Mouse (Mus musculus): ENCODE measurements around the gene Tlx2. TPM values are rescaled to one million over a fixed set of nuclear protein-coding genes. Genes with fewer than 3 reads are reported as not detected.

The Tlx2 gene
- total and polyA plus RNA-seq, 3 experiments: not detected

DNA sequence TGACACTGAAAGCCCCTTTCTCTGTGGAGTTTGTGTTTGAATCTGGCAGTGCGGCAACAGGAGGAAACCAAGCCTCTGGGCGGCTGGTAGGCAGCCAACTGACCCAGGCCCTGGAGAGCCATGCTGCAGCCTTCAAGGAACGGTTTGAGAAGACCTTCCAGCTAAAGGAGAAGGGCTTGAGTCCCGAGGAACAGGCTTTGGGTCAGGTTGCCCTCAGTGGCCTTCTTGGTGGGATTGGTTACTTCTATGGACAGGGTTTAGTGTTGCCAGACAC is 47.0 kb upstream of the Tlx2 start:
- no peak overlapping the region; the same call in 1 of the 2 replicates for H3K9ac ChIP-seq (ENCODE audit: insufficient read depth, low read depth)
- peaks cover 15 to 32% of the 10 kb centered on the region in 2 experiments for H3K36me3 ChIP-seq (replicated peaks in 1 of 2; ENCODE audit: control insufficient read depth in 1 of 2, insufficient read depth in 1 of 2, low read length in 1 of 2)
- no peak overlapping the region for H3K4me3 ChIP-seq (replicated peaks in 1 of 3; ENCODE audit: low read depth in 2 of 3, low read length in 2 of 3, poor library complexity in 1 of 3)
- TF ChIP-seq PAX5 (IDR thresholded peaks at IDR 0.05; ENCODE audit: low read length): no peak
- no peak for TF ChIP-seq IRF4 (IDR thresholded peaks at IDR 0.05; ENCODE audit: low read depth, low read length)
- TF ChIP-seq RAD21 (IDR thresholded peaks at IDR 0.05; ENCODE audit: low read depth, low read length): no peak
- TF ChIP-seq E2F4 (IDR thresholded peaks at IDR 0.05; ENCODE audit: insufficient replicate concordance, low read depth, low read length): no peak
- no peak for TF ChIP-seq UBTF (IDR thresholded peaks at IDR 0.05; ENCODE audit: low read depth, low read length)
- TF ChIP-seq ETS1 (conservative IDR thresholded peaks at IDR 0.05; ENCODE audit: low read depth, low read length): no peak
- no peak for TF ChIP-seq MEF2A (IDR thresholded peaks at IDR 0.05; ENCODE audit: borderline replicate concordance, low read depth, low read length)
- TF ChIP-seq ZC3H11A (IDR thresholded peaks at IDR 0.05; ENCODE audit: low read depth, low read length): no peak
- TF ChIP-seq SIN3A (IDR thresholded peaks at IDR 0.05; ENCODE audit: low read length): no peak
- no peak for TF ChIP-seq MAZ (IDR thresholded peaks at IDR 0.05; ENCODE audit: low read depth, low read length)
- no peak for TF ChIP-seq USF1 (IDR thresholded peaks at IDR 0.05; ENCODE audit: low read depth, low read length)
- no peak for TF ChIP-seq CHD2 (IDR thresholded peaks at IDR 0.05; ENCODE audit: low read length)
- in situ Hi-C loops (cut with MboI; ENCODE audit: low pct_ligation_motif_present, low pct_unique_long_range_greater_than_20kb, low sequenced_read_pairs): loop anchor here (5.0 kb wide), 1 partner anchor 40 kb away; the partner anchor contains the start of genes 1700003E16Rik and Wdr54
- H3K4me2 ChIP-seq (ENCODE audit: insufficient read depth, low read depth, poor library complexity, severe bottlenecking): no peak overlapping the region
- peaks cover 30 to 69% of the 10 kb centered on the region in 2 experiments for H3K4me1 ChIP-seq (ENCODE audit: control insufficient read depth in 1 of 2, insufficient read depth in 2 of 2)
- no peak overlapping the region for H3K27ac ChIP-seq (ENCODE audit: insufficient read depth, low read depth)
- H3K79me2 ChIP-seq (replicated peaks; ENCODE audit: control insufficient read depth, extremely low read depth, insufficient read depth, poor library complexity, severe bottlenecking): peaks cover 22% of the 10 kb centered on the region
- no peaks in the 10 kb centered on the region for H3K27me3 ChIP-seq (replicated peaks)
- dilution Hi-C loops (cut with MboI; ENCODE audit: extremely low pct_ligation_motif_present, extremely low pct_unique_long_range_greater_than_20kb, low sequenced_read_pairs): no loop called here
- H3K9me3 ChIP-seq (replicated peaks; ENCODE audit: low read length): no peaks in the 10 kb centered on the region
- DNase-seq (ENCODE audit: extremely low read depth): no peak

DNA sequence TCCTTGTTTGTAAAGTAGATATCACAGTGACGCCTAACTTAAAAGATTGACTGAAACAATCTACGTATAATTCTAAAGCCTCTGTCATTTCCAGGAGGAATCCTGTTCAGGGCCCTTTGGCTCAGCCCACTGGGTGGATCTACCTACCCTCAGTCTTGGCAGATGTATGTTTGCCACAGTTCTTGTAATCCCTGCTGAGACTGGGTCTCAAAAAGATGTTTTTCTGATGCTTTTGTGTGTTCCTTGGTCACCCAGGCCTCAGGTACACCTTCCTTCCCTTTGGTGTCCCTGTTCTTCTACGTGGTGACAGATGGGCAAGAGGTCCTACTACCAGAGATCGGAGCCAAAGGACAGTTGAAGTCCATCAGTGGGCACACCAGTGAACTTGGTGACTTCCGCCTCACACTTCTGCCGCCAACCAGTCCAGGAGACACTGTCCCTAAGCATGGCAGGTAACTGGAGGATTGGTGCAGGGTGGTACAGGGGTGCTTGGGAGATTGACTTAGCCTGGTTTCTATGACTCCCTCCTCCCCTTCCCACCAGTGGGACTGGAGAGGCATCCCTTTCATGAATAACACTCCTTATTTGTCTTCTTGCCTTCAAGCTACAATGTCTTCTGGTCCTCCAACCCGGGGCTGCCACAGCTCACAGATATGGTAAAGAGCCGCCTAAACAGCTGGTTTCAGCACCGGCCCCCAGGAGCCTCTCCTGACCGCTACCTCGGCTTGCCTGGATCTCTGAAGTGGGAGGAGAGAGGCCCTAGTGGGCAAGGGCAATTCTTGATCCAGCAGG is 46.5 kb upstream of the Tlx2 start:
- dilution Hi-C loops (cut with MboI; ENCODE audit: extremely low pct_ligation_motif_present, extremely low pct_unique_long_range_greater_than_20kb, low sequenced_read_pairs): no loop called here
- in situ Hi-C loops (cut with MboI; ENCODE audit: low pct_ligation_motif_present, low pct_unique_long_range_greater_than_20kb, low sequenced_read_pairs): loop anchor here (5.0 kb wide), 1 partner anchor 41 kb away; the partner anchor contains the start of genes 1700003E16Rik and Wdr54
- H3K4me3 ChIP-seq (replicated peaks in 1 of 3; ENCODE audit: low read depth in 2 of 3, low read length in 2 of 3, poor library complexity in 1 of 3): peak overlapping the region; percentile 80 to 94 (median 83)
- DNase-seq (ENCODE audit: extremely low read depth): no peak
- H3K79me2 ChIP-seq (replicated peaks; ENCODE audit: control insufficient read depth, extremely low read depth, insufficient read depth, poor library complexity, severe bottlenecking): peaks cover 22% of the 10 kb centered on the region
- H3K27ac ChIP-seq (ENCODE audit: insufficient read depth, low read depth): no peak overlapping the region
- H3K9me3 ChIP-seq (replicated peaks; ENCODE audit: low read length): no peaks in the 10 kb centered on the region
- TF ChIP-seq MAFK (IDR thresholded peaks at IDR 0.05; ENCODE audit: insufficient replicate concordance, low read length) (no peak), ZMIZ1 (IDR thresholded peaks at IDR 0.05; ENCODE audit: low read depth, low read length) (0 out of 2 replicates have a peak, but pooled peaks have one; percentile 15)
- H3K36me3 ChIP-seq (replicated peaks in 1 of 2; ENCODE audit: control insufficient read depth in 1 of 2, insufficient read depth in 1 of 2, low read length in 1 of 2): peaks cover 15 to 36% of the 10 kb centered on the region in 2 experiments
- H3K4me2 ChIP-seq (ENCODE audit: insufficient read depth, low read depth, poor library complexity, severe bottlenecking): peak overlapping the region; percentile 75
- H3K4me1 ChIP-seq (ENCODE audit: control insufficient read depth in 1 of 2, insufficient read depth in 2 of 2): peaks cover 30 to 70% of the 10 kb centered on the region in 2 experiments
- H3K27me3 ChIP-seq (replicated peaks): no peaks in the 10 kb centered on the region
- H3K9ac ChIP-seq (ENCODE audit: insufficient read depth, low read depth): peak overlapping the region; percentile 82

All from CH12.LX (cell line).